Mouse (Mus musculus) hindbrain, embryonic 12.5 days (tissue): ENCODE data around the gene Timp2. TPM values are rescaled to one million over a fixed set of nuclear protein-coding genes. Genes with fewer than 3 reads are reported as not detected.
"Not testable (repeated sequence)": the region's sequence is repeated elsewhere in the genome, so short reads cannot be mapped to it uniquely, and the experiment has no call there.

Source experiments
- ATAC-seq: fragments of 200-750 bp; cut with Nextera tagmentation; 2 replicates; pipeline ENCODE4 v1.8.0; 2017; ENCODE audit warnings: moderate TSS enrichment; ENCODE audit not compliant: low FRiP score
- H3K27ac ChIP-seq: fragments of 300-500 bp; sonication (generic); 2 replicates; pipeline ENCODE4 v1.5.1; 2016; ENCODE audit warnings: mild to moderate bottlenecking
- H3K27me3 ChIP-seq: fragments of 300-500 bp; sonication (generic); 2 replicates; pipeline ENCODE4 v1.6.1; 2016; ENCODE audit warnings: mild to moderate bottlenecking
- H3K36me3 ChIP-seq: fragments of 300-500 bp; sonication (generic); 2 replicates; pipeline ENCODE4 v1.6.1; 2016; ENCODE audit warnings: mild to moderate bottlenecking
- H3K4me1 ChIP-seq: fragments of 300-500 bp; sonication (generic); 2 replicates; pipeline ENCODE4 v1.6.1; 2016
- H3K4me2 ChIP-seq: fragments of 300-500 bp; sonication (generic); replicated peaks from 2 replicates; pipeline ENCODE4 v1.6.1; 2016; ENCODE audit warnings: mild to moderate bottlenecking
- H3K4me3 ChIP-seq: fragments of 300-500 bp; sonication (generic); 2 replicates; pipeline ENCODE4 v1.5.1; 2016; ENCODE audit warnings: mild to moderate bottlenecking
- H3K9ac ChIP-seq: fragments of 300-500 bp; sonication (generic); 2 replicates; pipeline ENCODE4 v1.6.1; 2016; ENCODE audit warnings: mild to moderate bottlenecking, moderate library complexity
- H3K9me3 ChIP-seq: fragments of 300-500 bp; sonication (generic); replicated peaks from 2 replicates; pipeline ENCODE4 v1.6.1; 2016; ENCODE audit warnings: mild to moderate bottlenecking
- WGBS: fragments of 180-500 bp; shearing (Covaris S2); methylation state at CpG from one replicate; pipeline ENCODE4 v1.1.7; 2016; 5-methylcytosine and 5-hydroxymethylcytosine counted together
- polyA plus RNA-seq: library from polyadenylated mRNA; unstranded; fragments of >200 nt; fragmentation: Nextera tagmentation; extraction: Ambion mirVana; gene quantifications from 2 replicates; pipeline ENCODE4 v1.2.1, GENCODE M21; 2016

Timp2 gene
- polyA plus RNA-seq, 1 experiment from 2014 or later = 66.2 TPM

DNA sequence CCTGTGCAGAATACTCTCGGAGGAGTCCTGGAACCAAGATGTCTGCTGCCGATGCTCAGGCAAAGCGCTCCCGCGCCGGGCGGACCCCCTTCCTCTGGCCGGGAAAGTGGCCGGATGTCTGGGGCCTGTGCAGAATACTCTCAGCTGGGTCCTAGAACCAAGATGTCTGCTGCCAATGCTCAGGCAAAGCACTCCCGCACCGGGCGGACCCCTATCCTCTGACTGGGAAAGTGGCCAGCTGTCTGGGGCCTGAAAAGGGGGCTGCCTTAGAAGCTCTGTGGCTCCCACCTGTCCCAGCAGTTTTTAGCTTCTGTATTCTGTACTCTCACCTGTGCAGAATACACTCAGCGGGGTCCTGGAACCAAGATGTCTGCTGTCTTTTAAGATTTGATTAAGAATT, 32.3 kb upstream of the Timp2 start:
- H3K4me2 ChIP-seq, H3K4me1 ChIP-seq, H3K36me3 ChIP-seq, H3K27ac ChIP-seq, H3K9ac ChIP-seq, H3K27me3 ChIP-seq, H3K4me3 ChIP-seq, H3K9me3 ChIP-seq, ATAC-seq: not testable (repeated sequence)
- 94% methylated on average over 13 of the region's 13 CpGs for WGBS

DNA sequence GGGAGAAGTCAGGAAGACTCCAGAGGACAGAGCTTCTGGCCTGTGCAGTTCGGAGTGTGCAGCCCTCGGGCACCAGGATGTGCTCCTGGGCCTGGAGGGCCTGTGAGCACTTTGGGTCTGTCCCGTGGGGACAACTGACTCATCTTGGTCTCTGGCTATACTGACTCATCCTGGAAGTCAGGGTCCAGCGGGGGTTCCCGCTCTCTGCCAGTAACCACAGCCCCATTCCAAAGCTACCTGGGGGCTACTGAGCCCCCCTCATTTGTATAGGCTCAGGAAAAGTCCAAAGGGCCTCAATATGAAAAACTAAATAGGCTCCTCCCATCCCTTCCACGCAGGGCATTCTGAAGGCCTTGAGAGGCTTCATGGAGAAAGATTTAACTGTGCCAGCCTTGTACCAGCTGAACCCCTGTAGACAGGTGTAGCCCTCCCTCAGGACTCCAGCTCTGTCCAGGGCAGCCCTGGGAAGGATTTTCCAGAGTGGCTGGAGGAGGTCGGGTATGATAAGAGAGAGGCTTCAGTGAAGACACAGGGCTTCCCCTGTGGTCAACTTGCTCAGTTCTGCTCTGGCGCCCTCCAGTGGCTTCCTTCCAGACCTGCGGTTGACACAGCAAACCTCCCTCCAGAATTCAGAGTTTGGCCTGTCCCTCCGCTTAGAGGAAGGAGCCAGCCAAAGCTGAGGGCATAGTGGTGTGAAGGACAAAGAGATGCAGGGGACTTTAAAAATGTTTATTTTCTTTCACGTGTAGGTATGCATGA, 23.9 kb upstream of the Timp2 start:
- ATAC-seq = no peak; the same call in 1 of the 2 replicates
- Histone ChIP-seq H3K4me2 (no peak overlapping the region), H3K9ac (no peak overlapping the region), H3K27me3 (no peaks in the 10 kb centered on the region), H3K4me1 (peaks cover 3% of the 10 kb centered on the region; the same call in 1 of the 2 replicates), H3K9me3 (no peaks in the 10 kb centered on the region), H3K4me3 (no peak overlapping the region), H3K36me3 (no peaks in the 10 kb centered on the region), H3K27ac (no peak overlapping the region)
- WGBS = 42% methylated on average over 11 of the region's 11 CpGs

DNA sequence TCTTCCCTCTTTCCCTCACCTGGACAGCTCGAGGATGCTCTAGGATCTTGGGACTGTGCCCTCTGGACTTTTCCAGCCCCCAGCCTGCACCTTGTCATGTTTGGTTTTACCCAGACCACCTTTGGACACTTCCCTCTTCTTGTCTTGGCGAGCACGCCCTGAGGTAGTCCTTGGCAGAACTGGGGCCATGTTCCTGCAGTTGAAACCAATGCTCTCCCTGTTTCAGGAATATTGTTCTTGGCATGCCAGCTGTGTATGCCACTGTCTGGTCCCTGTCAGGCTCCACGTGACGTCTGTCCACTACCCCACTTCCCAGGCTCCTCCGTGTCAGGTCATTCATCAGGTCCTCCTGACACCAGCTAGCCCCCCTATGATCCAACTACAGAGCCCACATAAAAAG, 23.1 kb upstream of the Timp2 start:
- Histone ChIP-seq H3K36me3 (no peaks in the 10 kb centered on the region), H3K27ac (no peak overlapping the region), H3K9ac (no peak overlapping the region), H3K4me1 (peaks cover 3% of the 10 kb centered on the region; the same call in 1 of the 2 replicates), H3K27me3 (no peaks in the 10 kb centered on the region), H3K9me3 (no peaks in the 10 kb centered on the region), H3K4me2 (no peak overlapping the region), H3K4me3 (no peak overlapping the region)
- WGBS = 76% methylated on average over 6 of the region's 6 CpGs
- no peak for ATAC-seq

DNA sequence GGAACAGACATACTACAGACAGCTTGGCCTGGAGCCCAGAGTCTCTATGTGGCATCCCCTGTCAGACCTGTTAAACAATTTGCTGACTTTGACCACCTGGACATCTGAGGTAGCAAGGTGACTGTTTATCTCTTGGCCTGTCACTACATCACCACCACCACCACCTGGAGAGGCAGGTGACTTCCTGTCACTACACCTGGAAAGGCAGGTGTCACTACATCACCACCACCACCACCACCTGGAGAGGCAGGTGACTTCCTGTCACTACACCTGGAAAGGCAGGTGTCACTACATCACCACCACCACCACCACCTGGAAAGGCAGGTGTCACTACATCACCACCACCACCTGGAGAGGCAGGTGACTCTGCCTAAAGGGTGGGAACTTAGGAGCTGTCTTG, 20.8 kb upstream of the Timp2 start:
- not testable (repeated sequence) for ATAC-seq, H3K27ac ChIP-seq, H3K4me1 ChIP-seq, H3K4me3 ChIP-seq, H3K4me2 ChIP-seq, H3K9me3 ChIP-seq, H3K27me3 ChIP-seq, H3K36me3 ChIP-seq, H3K9ac ChIP-seq

DNA sequence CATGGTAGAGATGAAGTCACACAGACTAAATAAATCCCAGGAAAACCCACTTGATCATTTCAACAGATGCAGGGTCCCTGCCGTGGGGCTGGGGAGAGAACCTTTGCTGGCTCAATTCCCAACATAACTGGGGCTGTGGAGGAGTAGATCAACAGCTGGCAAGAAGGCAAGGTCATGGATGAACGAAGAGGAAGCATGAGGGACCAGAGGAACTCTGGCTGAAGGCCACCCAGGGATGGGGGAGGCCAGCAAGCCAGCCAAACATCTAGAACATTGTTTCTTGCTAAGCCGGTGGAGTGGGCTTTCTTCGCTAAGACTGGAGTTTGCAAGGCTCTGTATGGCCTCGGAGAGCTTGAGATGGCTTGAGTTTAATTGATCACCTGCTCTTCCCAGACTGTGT, 20.3 kb upstream of the Timp2 start:
- Histone ChIP-seq H3K4me2 (no peak overlapping the region), H3K4me3 (no peak overlapping the region), H3K4me1 (peaks cover 3% of the 10 kb centered on the region; the same call in 1 of the 2 replicates), H3K9me3 (no peaks in the 10 kb centered on the region), H3K27me3 (no peaks in the 10 kb centered on the region), H3K36me3 (no peaks in the 10 kb centered on the region), H3K9ac (no peak overlapping the region), H3K27ac (no peak overlapping the region)
- 85% methylated on average over 5 of the region's 5 CpGs for whole genome bisulfite sequencing
- no peak for ATAC-seq

DNA sequence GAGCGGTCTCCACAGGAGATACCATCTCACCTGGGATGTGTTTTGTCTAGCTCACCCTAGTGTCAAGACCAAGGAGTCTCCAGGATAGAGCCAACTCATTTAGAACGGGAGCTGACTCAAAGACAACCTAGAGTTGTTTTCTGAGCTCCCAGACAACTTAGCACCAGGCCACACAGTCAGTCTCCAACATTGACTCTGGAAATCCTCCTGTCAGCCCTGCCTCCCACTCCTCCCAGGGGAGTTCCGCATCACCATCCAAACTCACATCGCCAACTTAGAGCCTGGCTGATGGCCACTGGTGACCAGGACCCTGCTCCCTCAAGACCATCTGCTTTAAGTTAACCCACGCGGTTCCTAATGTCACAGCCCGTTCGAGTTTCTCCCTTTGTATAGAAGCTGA, 19.9 kb upstream of the Timp2 start:
- no peaks in the 10 kb centered on the region for H3K36me3 ChIP-seq
- WGBS = 87% methylated on average over 8 of the region's 8 CpGs
- no peaks in the 10 kb centered on the region for H3K9me3 ChIP-seq
- H3K4me2 ChIP-seq = no peak overlapping the region
- H3K9ac ChIP-seq = no peak overlapping the region
- no peak for ATAC-seq
- H3K4me1 ChIP-seq = peaks cover 3% of the 10 kb centered on the region; the same call in 1 of the 2 replicates
- no peak overlapping the region for H3K4me3 ChIP-seq
- H3K27ac ChIP-seq = no peak overlapping the region
- H3K27me3 ChIP-seq = no peaks in the 10 kb centered on the region

DNA sequence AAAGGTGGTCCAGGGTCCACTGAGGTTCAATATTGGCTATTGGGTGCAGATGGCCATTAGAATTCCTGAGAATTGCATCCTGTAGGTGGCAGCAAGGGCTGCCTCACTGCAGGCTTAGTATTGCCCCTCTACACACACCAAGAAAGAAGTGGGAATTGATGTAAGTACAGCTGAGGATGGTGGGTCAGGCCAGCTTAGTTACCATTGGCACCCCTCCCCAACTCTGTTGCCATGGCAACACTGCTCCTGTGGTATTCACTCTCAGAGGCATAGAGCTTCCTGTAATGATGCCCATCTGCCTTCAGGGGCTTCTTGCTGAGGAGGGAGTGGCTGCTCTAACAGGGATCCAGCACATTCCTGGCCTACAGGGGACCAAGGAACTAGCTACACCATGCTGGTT, 19.5 kb upstream of the Timp2 start:
- no peak for ATAC-seq
- H3K36me3 ChIP-seq = no peaks in the 10 kb centered on the region
- no peak overlapping the region for H3K4me3 ChIP-seq
- no peaks in the 10 kb centered on the region for H3K9me3 ChIP-seq
- no peaks in the 10 kb centered on the region for H3K27me3 ChIP-seq
- H3K4me2 ChIP-seq = no peak overlapping the region
- H3K9ac ChIP-seq = no peak overlapping the region
- H3K27ac ChIP-seq = no peak overlapping the region
- H3K4me1 ChIP-seq = peaks cover 3% of the 10 kb centered on the region; the same call in 1 of the 2 replicates

DNA sequence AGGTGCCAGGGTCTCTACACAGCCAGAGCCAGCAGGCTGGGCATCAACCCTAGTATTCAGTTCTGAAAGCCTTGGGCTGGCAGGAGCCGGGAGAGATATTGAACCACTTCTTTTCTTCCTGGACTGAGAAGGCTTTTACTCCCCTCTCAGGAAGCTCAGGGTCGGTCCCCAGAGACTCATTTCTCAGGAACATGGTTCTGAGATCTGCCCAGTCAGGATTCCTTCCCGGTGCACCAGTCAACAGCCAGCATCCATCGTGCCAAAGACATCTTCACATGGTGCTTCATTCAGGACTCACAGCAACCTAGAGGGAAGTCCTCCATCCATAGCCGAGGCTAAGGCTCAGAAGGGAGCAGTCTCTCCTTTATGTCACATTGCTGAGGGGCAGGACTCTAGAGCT, 19.0 kb upstream of the Timp2 start:
- Histone ChIP-seq H3K9ac (no peak overlapping the region), H3K4me1 (peaks cover 3% of the 10 kb centered on the region; the same call in 1 of the 2 replicates), H3K27ac (no peak overlapping the region), H3K36me3 (no peaks in the 10 kb centered on the region), H3K9me3 (no peaks in the 10 kb centered on the region), H3K27me3 (no peaks in the 10 kb centered on the region), H3K4me2 (no peak overlapping the region), H3K4me3 (no peak overlapping the region)
- ATAC-seq = no peak
- 54% methylated on average over 5 of the region's 5 CpGs for WGBS

DNA sequence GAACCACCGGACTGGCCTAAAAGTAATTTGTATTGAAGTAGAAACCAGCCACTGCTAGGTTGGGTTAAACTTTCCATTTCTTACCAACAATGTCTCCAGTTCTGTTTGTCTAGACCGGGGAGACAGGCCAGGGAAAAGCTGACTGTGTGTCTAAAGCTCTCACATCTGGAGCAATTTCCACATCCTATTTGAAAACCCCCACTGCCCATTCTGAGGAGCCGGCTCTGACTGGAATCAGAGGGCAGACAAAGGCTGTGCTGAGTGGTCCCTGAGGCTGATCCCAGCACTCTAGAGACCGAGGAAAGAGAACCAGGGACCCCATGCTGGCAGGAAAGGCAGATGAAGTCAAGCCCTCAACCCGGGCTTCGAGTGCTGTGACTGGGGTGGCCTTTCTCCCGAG, 17.1 kb upstream of the Timp2 start:
- H3K9me3 ChIP-seq = no peaks in the 10 kb centered on the region
- ATAC-seq = no peak
- WGBS = 48% methylated on average over 7 of the region's 7 CpGs
- no peak overlapping the region for H3K4me2 ChIP-seq
- no peaks in the 10 kb centered on the region for H3K36me3 ChIP-seq
- H3K9ac ChIP-seq = no peak overlapping the region
- no peak overlapping the region for H3K27ac ChIP-seq
- no peak overlapping the region for H3K4me3 ChIP-seq
- no peaks in the 10 kb centered on the region for H3K27me3 ChIP-seq
- H3K4me1 ChIP-seq = peaks cover 3% of the 10 kb centered on the region; the same call in 1 of the 2 replicates

DNA sequence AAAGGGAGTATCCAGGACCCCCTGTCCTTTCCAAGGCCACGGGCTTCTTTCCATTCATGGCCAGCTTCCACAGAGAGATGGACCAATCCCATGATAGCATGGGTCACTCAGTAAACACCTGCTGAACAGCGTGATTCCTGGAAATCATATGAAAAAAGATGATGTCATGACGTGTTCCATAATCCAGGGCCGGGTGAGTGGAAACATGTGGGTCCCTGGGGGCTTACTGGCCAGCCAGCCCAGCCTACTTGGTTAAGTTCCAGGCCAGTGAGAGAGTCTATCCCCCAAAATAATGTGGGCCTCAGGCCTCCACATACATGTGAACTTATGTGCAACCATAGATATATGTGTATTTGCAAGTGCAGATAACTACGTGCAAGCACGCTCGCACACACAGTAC, 16.3 kb upstream of the Timp2 start:
- Histone ChIP-seq H3K4me1 (peaks cover 3% of the 10 kb centered on the region; the same call in 1 of the 2 replicates), H3K27ac (no peak overlapping the region), H3K36me3 (no peaks in the 10 kb centered on the region), H3K9ac (no peak overlapping the region), H3K27me3 (no peaks in the 10 kb centered on the region), H3K4me2 (no peak overlapping the region), H3K4me3 (no peak overlapping the region), H3K9me3 (no peaks in the 10 kb centered on the region)
- ATAC-seq = no peak
- 89% methylated on average over 7 of the region's 7 CpGs for WGBS

DNA sequence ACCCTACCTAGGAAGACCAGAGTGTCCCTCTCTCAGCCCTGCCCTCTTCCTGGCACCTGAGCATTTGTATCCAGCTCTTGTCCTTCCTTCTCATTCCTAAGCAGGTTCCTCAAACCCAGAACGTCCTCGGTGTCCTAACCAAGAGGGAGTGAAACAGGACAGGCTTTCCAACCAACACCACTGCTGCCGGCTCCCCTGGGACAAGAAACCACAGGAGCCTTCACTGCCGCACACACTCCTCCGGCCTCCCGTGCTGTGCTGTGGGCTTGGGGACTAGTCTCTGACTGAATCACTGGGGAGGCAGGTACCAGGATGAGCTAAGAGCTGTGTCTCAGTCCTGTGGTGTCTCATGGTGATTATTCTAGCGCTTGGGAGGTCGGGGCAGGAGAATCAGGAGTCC, 14.1 kb upstream of the Timp2 start:
- 78% methylated on average over 8 of the region's 8 CpGs for WGBS
- no peak for ATAC-seq
- no peaks in the 10 kb centered on the region for H3K9me3 ChIP-seq

DNA sequence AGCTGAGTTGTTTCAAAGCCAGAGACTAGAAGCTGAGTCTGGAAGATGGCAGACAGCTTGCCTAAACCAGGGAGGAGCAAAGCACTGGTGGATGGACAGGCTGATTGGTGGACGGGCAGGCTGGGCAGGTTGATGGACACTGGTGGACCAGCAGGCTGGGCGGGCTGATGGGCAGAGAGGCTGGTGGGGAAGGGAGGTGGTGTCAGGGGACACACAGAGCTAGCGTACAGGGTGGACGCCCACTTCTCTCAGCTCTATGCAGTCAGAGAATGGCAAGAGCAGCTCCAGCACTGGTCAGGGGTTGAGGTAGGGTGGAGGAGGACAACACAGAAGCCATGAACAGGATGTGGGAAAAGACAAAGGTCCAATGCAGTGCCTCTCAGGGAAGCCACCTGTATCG, 13.7 kb upstream of the Timp2 start:
- no peaks in the 10 kb centered on the region; the same call in none of the 2 replicates for H3K4me1 ChIP-seq
- H3K4me3 ChIP-seq = no peak overlapping the region
- ATAC-seq = no peak
- H3K27ac ChIP-seq = no peak overlapping the region
- H3K9me3 ChIP-seq = no peaks in the 10 kb centered on the region
- H3K4me2 ChIP-seq = no peak overlapping the region
- no peaks in the 10 kb centered on the region for H3K27me3 ChIP-seq
- H3K36me3 ChIP-seq = no peaks in the 10 kb centered on the region
- no peak overlapping the region for H3K9ac ChIP-seq
- 86% methylated on average over 5 of the region's 5 CpGs for whole genome bisulfite sequencing

More for the DNA sequence above, 14.1 kb upstream of the Timp2 start:
- no peak overlapping the region for H3K4me2 ChIP-seq
- H3K4me1 ChIP-seq = no peaks in the 10 kb centered on the region; the same call in none of the 2 replicates
- no peak overlapping the region for H3K9ac ChIP-seq
- H3K4me3 ChIP-seq = no peak overlapping the region
- no peaks in the 10 kb centered on the region for H3K36me3 ChIP-seq
- no peaks in the 10 kb centered on the region for H3K27me3 ChIP-seq
- H3K27ac ChIP-seq = no peak overlapping the region

DNA sequence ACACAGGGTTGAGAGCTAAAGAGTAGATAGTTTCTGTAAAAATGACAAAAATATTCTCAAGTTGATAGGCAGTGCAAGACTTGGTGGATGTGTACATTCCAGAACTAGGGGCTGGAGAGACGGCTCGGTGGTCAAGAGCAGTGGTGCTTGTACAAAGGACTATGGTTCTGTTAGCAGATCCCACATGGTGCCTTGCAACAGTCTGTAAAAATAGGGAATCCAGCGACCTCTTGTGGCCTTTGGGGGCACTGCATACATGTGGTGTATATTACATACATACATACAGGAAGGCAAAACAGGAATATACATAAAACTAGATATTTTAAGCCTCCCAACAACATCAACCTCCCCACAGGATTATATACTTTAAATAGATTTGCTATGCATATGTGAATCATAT, 12.8 kb upstream of the Timp2 start:
- no peak overlapping the region for H3K27ac ChIP-seq
- no peaks in the 10 kb centered on the region for H3K9me3 ChIP-seq
- WGBS = 59% methylated on average over 3 of the region's 3 CpGs
- peaks cover 4% of the 10 kb centered on the region for H3K4me1 ChIP-seq
- no peak overlapping the region for H3K4me2 ChIP-seq
- ATAC-seq = no peak
- H3K36me3 ChIP-seq = no peaks in the 10 kb centered on the region
- no peak overlapping the region for H3K9ac ChIP-seq
- H3K4me3 ChIP-seq = no peak overlapping the region
- H3K27me3 ChIP-seq = no peaks in the 10 kb centered on the region
